19 mouse cellular contexts compared by ENCODE assay signal in the genomic region with DNA sequence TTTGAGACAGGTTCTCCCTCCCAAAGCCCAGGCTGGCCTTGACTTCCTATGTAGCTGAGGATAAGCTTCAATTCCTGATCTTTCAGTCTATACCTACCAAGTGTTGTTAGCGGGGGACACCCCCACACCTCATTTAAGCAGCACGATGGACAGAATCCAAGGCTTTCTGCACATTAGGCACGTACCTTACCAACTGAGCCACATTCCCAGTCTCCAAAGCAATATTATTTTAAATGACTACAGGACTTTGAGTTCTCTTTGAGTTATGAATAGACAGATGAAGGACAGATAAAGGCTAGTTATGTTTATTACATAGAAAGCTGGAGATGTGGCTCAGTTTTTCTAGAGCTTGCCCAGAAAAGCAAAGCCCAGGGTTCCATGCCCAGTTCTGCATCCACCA.
"Had no signal": no experiment of that assay in that cellular context is flagged by ENCODE, and none has a peak within 500 bp of the region (broad histone marks: within the 10 kb centered on the region; RNA-seq: fewer than 3 reads in every experiment).

No protein-coding gene starts in this region.

- H3K4me3 ChIP-seq: midbrain, embryonic 10.5 days; midbrain, embryonic 12.5 days; myocyte; neural tube, embryonic 13.5 days; neural tube, embryonic 15.5 days had no signal

- H3K9ac ChIP-seq: lung, embryonic 14.5 days; midbrain, embryonic 12.5 days; neural tube, embryonic 13.5 days; neural tube, embryonic 15.5 days had no signal

- H3K9me3 ChIP-seq: midbrain, embryonic 10.5 days; midbrain, embryonic 12.5 days; neural tube, embryonic 13.5 days; neural tube, embryonic 15.5 days had no signal

- H3K4me2 ChIP-seq: lung, embryonic 14.5 days; midbrain, embryonic 12.5 days; neural tube, embryonic 13.5 days; neural tube, embryonic 15.5 days had no signal

- ATAC-seq: midbrain, embryonic 16.5 days had no signal

- H3K27me3 ChIP-seq: midbrain, embryonic 12.5 days; neural tube, embryonic 13.5 days; neural tube, embryonic 15.5 days had no signal

- DNase-seq: lung, adult 18-20 months; lung, embryonic 14.5 days; lung, postnatal 10 days; lung, postnatal 4 days; midbrain, embryonic 14.5 days; retina, postnatal 1 day; right cerebral cortex, adult 18-20 months; right cerebral cortex, postnatal 25 days; right cerebral cortex, postnatal 4 days; spleen, adult 18-20 months; thymus, adult 18-20 months; thymus, postnatal 14 days; thymus, postnatal 36 days had no signal

- H3K27ac ChIP-seq: midbrain, embryonic 10.5 days; midbrain, embryonic 12.5 days; neural tube, embryonic 13.5 days; neural tube, embryonic 15.5 days had no signal
